Mouse (Mus musculus) R1 (cell line): Measurements from ENCODE around the gene Cadm3.
A peak's percentile ranks its signal among the peaks of the same experiment; 100 is the strongest.

Experiments
- DNase-seq: peaks from one replicate; pipeline ENCODE4 v3.0.0-alpha.2; 2018; ENCODE audit warnings: low read depth, low spot score

The Cadm3 gene

DNA sequence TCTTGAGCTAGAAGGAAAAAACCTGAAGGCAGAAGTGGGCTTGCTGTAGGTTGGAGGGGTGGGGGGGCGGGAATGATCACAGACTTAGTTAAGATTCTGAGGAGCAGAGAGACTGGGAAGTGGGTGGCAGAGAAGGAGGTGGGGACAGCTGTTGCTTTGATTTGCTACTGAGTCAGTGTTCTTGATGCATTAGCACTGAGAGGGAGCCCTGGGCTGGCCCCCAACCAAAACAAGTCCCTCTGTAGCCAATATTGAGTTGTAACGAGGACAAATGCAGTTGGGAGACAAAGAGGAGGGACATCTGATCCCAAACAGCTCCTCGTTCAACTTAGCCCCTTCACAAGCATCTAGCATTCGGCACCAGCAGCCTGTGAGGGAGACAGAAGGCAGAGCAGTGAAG is 9.7 kb downstream of the Cadm3 start:
- DNase-seq: no peak

GRCm38 (mm10) chr1:173356699-173357098 is 10.8 kb downstream of the Cadm3 start:
- no peak for DNase-seq

- DNase-seq: no peak
These were observed 12.2 kb downstream of the Cadm3 start for GRCm38 (mm10) chr1:173355107-173355846.

GRCm38 (mm10) chr1:173350372-173350957 is 17.0 kb downstream of the Cadm3 start, which contains the start of gene Aim2:
Gene Aim2 (plus strand): TSS chr1:173350879.
- peak; percentile 15 for DNase-seq

DNA sequence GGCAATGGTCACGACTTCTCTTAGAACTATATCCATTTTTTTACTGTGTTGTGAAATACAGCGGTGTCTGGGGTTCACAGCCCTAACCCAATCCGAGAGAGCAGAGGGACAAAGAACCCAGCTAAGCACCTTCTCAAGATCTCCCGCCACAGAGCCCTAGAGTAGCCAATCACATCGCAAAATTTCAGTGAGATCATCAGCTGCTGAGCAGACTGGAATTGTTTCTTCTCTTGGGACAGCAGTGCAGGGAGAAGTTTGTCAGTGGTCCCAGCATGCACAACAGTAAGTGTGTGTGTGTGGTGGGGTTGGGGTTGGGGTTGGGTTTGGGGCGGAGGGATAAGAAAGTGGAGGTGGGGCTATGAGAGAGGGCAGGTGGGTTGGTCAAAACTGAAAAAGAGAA is 17.5 kb downstream of the Cadm3 start:
- peak; percentile 83 for DNase-seq

DNA sequence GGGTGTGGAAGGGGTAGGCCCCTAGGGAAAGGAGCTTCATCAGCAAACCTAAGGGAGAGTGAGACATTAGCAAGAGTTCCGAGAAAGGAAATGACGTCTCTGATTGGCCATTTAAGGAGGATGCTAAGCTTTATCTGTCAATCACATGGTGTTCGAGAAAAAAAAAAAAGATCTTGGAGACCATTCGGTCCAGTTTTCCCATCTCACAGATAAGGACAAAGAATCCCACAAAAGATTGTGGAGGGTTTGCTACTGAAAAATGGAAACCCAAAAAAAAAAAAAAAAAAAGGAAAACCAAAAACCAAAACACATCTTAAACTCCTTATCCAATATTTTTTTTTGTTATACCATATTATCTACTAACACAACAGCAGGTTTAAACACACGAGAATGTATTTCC is 18.3 kb downstream of the Cadm3 start:
- peak; percentile 29 for DNase-seq

DNA sequence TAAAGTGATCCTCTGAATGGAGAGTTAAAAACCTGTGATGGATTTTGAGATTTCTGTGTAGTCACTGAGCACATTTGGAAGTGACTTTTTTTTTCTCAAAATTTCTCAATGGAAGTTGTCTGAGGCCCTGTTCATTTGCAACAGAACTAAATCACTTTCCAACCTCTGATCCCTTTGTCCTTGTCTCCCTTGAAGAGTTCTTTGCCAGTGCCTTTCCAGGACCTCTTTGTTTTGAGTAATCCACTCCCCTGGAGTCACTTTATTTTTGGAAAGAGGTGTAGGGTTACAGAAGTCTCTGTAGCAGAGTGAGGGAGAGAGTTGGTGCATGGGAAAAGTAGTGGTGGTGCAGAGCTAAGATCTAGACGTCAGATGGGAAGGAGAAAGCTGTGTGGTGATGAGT is 19.0 kb downstream of the Cadm3 start:
- peak; percentile 89 for DNase-seq

DNA sequence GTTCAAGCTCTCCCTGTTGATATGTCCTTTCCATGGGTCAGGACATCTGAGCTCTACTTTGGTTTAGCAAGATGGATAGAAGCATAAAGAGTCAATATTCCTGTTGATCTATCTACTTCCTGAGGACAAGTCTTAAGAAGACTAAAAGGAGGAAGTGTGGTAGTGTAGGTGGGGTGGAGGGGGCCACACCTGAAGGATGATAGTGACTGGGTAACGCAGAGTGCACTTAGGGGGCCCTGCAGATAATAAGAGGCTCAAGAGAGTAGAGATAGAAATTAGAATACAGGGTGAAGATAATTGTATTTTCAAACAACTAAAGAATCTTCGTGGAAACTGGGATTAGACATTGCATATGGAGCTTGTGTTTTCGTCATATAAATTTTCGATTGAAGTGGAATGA is 22.4 kb downstream of the Cadm3 start:
- no peak for DNase-seq

GRCm38 (mm10) chr1:173343934-173344333 is 23.6 kb downstream of the Cadm3 start:
- DNase-seq: no peak

DNA sequence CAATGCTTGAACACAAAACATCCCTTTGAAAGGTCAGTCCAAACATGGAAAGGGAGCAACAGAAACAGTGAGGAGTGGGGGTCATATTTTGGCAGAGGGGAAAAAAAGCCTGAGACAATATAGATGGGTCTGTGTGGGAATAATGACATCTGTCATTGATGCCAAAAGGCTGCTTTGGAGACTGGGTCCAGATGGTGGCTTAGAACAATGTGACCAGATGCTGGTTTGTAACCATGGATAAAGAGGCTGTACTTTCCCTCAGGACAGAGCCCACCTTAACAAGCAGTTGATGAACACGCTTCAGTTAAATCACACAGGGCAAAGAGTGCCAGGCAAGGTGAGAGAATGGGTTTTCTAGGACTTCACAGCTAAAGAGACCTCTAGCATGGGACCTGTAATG is 25.1 kb downstream of the Cadm3 start:
- no peak for DNase-seq

DNA sequence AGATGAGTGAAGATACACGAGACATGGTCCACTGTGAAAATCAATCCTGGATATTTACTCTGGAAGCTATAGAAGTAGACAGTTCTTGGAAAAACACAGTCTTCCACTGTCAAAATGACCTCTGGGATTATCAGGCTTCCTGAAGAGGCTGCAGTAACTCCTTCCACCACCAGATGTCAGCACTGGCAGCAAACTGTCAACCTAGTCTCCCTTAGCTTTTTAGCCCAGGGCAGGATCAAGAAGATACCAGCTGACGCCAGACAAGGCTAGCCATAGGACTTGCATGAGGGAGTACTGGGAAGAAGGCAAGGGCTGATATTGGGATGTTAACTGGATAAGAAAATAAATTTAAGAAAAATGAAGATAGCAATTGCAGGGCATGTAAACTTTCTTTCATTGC is 28.0 kb downstream of the Cadm3 start:
- DNase-seq: peak; percentile 57

GRCm38 (mm10) chr1:173337008-173337407 is 30.5 kb downstream of the Cadm3 start:
- peak; percentile 6 for DNase-seq

DNA sequence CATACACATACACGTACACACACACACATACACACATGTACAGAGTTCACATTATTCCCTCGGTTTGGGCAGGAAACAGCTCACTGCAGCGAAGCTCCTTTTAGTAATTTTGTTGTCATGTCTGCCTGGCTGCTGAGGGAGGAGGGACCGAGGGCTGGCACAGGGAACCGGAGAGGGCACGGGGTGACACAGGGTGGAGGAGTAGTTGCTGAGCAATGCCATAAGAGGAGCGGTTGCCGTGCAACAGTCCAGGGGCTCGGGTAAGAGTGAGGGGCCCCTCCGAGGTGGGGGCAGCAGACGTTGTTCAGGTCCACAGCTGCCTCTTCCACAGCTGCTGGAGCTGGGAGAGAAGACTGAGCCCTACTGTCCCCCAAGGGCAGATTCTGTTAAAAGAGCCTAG is 31.6 kb downstream of the Cadm3 start:
- peak; percentile 4 for DNase-seq

DNA sequence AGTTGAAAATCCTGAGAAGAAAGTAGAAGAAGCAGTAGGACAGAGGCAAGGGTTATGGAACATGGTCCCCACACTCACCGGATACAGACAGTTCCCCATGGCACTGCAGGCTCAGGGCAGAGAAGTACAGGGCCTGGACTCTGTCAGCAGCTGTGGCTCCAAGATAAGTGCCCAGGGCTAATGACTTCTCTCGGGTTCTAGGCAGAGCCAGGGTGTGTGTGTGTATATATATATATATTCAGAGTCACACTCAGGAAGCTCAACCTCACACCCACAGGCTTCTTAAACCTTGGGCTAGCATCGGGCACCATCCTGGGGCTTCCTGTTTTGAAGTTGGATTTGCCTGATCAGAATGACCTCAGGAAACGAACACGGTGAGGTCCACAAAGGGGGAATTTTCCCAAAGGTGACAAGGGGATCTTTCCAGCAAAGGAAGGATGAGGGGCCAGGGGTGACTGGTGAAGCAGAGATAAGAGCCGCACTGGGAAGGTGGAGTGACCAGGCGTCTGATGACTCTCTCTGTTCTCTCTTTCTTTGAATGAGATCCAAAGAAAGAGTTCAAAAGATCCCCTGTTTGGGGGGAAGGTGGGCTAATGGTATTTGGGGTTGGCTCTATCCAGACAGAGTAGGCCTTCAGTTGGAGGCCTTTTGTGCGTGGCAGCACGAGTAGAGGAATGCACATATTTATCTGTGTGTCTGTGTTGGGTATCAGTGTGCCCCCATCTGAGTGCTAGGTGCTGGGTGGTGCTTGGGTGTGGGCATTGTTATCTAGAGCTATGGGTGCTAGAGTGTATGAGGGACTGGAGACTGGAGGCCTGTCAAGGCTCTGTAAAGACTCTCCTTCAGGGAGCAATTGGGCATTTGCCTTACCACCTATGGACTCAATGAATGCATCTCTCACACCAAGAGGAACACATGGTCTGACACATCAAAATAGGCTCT is 33.9 kb downstream of the Cadm3 start, which contains the start of gene Ackr1:
Gene Ackr1 (minus strand): TSS at position 439 of the 942 bp plus-strand sequence.
- no peak for DNase-seq

DNA sequence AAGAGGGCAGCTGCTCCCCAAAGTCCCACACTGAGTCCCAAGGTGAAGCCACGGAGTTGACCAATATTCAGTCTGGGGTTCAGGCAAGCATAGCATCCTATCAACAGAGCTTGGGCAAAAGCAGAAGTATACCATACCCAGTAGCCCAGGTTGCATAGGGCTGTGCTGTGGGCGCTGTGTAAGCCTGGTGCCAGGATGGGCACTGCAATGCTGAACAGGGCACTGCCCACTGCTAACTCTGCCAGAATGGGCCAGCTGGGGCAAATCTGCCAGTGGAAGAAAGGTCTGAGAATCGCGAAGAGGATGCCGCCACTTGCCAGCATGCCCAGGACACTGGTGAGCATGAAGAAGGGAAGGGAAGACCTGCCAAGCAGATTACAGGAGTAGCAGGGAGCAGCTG is 35.1 kb downstream of the Cadm3 start:
- DNase-seq: no peak

DNA sequence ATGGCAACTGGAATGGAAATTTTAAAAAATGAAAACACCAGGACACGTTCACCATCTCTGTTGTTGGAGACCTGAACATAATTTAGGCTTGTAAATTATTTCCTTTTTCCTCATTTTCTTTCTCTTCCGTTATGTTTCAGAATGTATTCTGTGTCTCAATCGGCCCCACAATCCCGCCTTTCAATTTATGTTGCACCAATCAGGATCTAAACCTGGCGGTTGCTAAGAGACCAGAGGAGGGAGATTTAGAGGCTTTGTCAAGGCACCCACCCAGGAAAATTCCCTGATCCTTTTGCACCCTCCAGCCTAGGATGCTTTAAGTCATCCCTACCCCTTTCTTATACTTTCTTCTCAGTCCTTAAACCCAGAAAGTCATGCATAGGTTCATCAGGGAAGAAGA is 37.8 kb downstream of the Cadm3 start:
- DNase-seq: peak; percentile 3

DNA sequence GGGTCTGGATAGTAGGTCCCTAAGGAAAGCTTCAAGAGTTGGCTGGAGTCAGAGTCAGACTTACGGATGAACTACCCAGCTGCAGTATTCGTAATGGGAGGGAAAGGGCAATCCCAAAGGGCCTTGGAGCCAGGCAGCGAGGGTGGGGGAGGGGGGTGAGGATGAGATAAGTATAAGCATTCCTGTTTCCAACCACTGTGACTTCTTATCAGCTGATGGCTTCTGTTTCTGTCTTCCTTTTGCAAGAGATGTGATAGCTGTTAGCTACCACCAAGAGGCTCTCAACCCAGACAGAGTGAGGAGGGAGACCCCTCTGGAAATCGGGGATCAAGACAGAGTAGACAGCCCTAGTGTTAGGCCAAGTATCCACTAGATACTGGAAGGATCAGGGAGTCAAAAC is 38.3 kb downstream of the Cadm3 start:
- DNase-seq: no peak

GRCm38 (mm10) chr1:173328446-173328845 is 39.0 kb downstream of the Cadm3 start:
- DNase-seq: no peak

DNA sequence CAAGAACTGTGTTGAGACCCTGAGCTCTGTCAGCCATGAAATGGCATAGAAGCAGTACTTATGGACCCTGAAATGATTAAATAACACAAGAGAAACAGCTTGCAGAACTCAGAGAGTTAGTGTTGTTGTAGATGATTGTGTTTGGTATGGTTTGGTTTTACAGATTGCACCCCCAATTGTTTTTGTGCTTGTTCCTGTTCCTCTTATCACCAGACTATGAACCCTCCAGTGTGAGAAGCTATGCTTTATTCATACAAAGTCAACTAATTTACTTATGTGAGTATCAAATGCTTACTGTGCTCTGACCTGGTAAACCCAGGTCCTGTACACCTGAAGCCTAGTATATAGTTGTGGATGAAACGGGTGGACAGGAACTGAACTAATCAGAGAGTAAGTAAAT is 40.9 kb downstream of the Cadm3 start:
- no peak for DNase-seq

- no peak for DNase-seq
These were observed 42.1 kb downstream of the Cadm3 start for GRCm38 (mm10) chr1:173325395-173325794.

- DNase-seq: no peak
These were observed 42.5 kb downstream of the Cadm3 start for GRCm38 (mm10) chr1:173324961-173325360.
